Mouse (Mus musculus) erythroblast, adult 5-6 weeks (primary cell): ENCODE results near the gene Stx17. TPM values are rescaled to one million over a fixed set of nuclear protein-coding genes. Genes with fewer than 3 reads are reported as not detected.

Source experiments
- ATAC-seq: replicated peaks from 2 replicates; pipeline ENCODE4 v1.8.0; 2016; ENCODE audit warnings: moderate number of reproducible peaks, mild to moderate bottlenecking, moderate TSS enrichment, inconsistent platforms; ENCODE audit not compliant: poor library complexity, low FRiP score, severe bottlenecking
- total RNA-seq, 2 experiments: library from RNA; stranded (forward) in 1 of 2; stranded (reverse) in 1 of 2; fragments of 150-400 nt in 1 of 2; fragments of 200-764, 138-1000 nt in 1 of 2; gene quantifications; 2 replicates each; pipeline versions ENCODE4 v1.2.3 to v1.2.4; 2015 to 2017; ENCODE audit warnings: low replicate concordance in 2 of 2

The Stx17 gene
- total RNA-seq, 2 experiments from 2014 or later: 3.5 to 16.5 TPM

DNA sequence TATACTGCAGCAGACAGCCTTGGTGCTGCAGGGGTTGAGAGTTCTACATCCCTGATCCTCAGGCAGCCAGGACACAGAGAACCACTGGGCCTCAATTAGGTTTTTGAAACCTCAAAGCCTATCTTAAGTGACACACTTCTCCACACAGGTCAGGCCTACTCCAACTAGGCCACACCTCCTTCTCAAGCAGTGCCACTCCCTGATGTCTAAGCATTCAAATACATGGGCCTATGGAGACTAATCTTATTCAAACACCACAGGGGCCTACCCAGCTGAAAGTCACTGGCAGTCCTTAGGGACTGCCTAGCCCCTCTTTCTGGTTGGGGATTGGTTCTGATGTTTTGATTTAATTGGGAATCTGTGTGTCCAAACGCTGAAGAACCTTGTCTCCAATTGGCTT is 31.1 kb downstream of the Stx17 start:
- peak; percentile 90 for ATAC-seq

DNA sequence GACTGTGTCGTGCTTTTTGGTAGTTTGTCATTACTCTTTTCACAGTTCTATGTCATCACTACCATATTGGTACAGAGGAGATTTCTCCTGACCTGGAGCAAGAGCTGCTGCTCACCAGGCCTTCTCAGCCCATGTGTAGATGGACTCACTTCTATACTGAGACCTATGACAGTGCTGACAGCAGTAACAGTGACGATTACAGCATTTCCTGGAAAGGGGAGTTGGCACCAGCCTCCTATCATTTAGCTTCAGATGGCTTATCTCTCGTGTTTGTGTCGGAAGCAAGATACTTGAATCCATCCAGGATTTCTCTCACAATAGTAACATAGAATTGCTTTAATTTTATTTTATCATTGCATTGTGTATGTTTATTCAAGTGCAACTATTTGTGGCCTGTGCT is 35.7 kb downstream of the Stx17 start:
- ATAC-seq: no peak

DNA sequence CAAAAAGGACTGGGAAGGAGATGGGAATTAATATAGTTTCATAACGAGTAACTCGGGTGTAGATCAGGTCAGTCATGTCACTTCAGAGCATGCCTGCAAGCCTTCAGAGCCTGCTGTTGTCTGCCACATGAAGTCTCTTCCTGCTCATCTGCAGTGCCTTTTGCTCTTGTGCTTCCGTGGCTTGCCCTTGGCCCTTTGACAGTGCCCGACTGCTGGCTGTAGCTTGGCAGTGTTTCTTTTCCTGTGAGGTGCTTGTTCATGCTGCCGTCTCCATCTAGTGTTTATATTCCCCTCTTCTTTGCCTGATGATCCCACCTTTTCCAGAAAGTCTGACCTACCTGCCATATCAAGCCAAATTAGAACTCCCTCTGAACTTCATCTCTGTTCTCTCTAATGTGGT is 39.1 kb downstream of the Stx17 start:
- ATAC-seq: no peak

DNA sequence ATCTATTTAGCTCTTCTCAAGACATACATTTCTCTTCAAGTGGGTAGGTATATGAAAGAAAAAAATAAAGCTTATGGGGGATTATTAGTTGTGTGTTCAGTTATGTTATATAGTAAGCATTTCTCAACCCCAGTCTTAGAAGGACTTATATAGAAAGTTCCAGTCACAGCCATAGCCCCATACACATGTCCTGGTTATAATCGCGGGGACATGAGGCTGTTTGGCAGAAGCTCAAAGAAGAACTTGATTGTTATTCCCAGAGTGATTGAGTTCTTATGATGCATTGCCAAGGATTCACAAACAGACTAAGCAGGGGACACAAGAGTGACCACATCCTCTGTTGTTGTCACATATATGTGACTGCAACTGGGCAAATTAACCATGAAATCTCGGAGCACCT is 51.0 kb downstream of the Stx17 start:
- ATAC-seq: no peak

DNA sequence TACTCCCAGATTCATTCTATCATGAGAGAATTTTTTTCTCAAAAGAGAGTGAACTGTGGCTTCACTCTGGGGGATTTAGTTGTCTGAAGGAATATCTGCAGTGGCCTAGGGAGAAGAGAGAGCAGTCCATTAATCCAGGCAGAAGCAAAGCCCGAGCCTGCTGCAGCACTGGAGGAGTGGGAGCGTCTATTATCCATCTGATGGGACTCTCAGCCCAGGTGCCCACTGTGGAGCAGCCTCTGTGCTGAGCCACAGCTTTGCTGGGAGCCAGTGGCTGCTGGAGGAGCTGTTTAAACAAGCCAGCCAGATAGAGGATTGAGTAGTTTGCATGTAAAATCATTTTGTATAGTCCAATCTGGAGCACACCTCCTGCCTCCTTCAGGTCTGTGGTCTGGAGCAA is 56.2 kb downstream of the Stx17 start:
- no peak for ATAC-seq

DNA sequence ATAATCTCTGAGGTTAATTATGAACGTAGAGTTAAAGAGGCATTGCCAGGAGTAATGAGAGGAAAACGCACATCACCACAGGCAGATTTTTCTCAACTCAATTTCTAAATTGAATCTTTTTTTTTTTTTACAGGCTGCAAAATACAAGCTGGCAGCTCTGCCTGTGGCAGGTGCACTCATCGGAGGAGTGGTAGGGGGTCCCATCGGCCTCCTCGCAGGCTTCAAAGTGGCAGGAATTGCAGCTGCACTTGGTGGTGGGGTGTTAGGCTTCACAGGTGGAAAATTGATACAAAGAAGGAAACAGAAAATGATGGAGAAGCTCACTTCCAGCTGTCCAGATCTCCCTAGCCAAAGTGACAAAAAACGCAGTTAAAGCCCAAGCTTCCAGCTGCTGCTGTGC is 56.7 kb downstream of the Stx17 start:
- no peak for ATAC-seq

DNA sequence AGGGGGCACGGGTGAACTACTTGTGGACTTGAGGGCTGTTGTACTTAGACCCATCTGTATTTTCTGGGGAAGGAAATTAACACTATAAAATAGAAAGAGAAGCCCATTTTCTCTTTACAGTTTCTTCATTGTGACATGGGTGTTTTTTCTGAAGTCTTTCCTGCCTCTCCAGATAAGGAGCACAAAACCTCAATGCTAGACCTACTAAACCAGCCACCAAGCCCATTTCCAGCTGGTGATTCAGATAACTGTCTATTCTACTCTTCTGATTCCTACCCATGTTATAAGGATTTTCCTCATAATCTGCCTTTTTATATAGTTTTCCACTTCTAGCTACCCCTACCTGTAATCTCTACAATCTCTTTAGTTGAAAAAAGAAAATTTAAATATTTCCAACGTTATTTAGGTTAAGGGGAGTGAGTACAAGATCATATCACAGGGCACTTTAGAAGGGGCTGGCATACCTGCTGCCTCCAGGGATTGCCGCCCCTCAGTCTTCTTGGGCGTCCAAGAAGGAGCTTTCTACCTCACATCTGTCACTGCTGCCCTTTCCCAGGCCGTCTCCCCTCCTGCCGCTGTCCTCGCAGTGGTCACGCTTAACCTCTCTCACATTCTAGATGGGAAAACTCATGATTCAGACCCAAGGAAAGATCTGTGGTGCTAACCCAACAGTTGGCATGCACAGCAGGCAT is 57.5 kb downstream of the Stx17 start:
- no peak for ATAC-seq

DNA sequence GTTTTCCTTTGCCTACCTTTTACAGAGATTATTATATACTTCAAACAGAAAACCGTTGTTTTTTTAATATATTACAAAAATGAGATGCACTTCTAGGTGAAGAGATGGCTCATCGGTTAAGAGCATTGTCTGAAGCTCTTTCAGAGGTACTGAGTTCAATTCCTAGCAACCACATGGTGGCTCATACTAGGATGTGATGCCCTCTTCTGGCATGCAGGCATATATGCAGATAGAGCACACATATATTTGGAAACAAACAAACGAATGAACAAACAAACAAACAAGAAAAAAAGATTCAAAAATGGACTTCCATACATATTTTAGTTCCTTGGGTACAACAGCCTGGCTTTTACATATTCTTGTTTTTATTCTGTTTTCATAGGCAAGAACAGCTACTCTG is 73.2 kb downstream of the Stx17 start:
- ATAC-seq: no peak

DNA sequence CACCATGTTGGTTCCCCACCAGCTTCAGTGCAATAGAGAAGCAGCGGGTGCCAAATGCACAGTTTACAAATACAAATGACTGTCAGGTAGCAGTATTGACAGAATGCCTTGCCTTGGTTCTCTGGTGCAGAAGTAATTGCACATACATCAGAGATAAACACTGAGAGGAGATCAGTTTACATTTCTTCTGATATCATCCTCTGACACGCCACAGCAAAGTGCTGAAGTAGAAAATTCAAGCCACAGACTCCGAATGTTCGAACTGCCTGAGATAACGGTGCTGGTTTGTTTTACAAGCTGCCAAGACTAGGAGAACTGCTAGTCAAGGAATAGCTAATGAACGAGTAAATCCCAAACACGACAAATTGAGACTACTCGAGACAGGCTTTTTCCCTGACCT is 73.7 kb downstream of the Stx17 start:
- ATAC-seq: no peak

DNA sequence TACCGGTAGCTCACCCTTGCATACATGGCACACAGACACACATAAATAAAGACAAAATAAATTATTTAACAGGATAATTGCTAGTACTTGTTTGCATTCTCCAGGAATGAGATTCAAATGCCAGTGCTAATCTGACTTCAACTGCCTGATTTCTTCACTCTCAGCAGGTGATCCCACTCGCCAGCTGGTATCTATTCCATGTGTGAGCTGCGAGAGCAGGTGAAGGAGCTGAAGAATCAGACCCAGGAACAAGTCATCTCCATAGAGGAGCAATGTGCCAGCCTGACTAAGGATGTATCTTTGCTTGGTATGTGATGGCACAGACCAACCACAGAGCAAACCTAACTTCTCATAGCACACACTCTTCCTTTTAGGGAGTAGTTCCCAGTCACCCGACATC is 78.8 kb downstream of the Stx17 start:
- ATAC-seq: no peak

DNA sequence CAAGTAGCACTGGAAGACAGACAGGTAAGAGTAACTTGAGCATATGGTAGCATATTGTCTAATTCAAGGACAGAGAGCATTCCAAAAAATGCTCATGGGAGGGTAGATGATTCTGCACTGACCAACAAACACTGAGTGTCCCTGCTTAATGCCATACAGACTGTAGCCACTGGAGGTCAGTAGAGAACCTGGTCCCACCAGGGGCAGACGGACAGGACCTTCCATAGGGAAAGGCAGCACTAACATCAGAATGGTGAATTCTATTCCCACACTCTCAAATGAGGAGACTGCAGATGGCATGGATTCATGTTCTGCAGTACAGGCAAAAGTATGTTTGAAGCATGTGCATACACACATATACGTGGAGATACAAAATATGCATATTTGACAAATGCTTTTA is 100.5 kb downstream of the Stx17 start:
- peak; percentile 72; the same call in 1 of the 2 replicates for ATAC-seq

DNA sequence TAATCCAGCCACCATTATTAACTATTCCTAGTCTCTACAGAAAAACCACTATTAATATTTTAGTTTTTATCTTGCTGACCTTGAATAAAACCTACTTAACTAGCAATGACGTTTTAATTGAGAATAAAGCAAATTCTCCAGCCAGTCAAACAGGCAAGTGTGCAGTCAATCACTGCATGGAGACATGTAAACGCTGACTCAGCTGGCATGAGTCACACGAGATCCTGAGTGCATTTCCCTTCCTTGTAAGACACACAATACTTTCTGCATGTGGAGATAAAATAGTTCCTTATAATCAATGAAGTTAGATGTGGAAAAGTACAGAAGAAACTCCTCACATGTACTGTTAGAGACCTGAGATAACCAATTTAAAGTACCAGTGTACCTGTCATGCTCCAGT is 100.9 kb downstream of the Stx17 start:
- no peak for ATAC-seq

DNA sequence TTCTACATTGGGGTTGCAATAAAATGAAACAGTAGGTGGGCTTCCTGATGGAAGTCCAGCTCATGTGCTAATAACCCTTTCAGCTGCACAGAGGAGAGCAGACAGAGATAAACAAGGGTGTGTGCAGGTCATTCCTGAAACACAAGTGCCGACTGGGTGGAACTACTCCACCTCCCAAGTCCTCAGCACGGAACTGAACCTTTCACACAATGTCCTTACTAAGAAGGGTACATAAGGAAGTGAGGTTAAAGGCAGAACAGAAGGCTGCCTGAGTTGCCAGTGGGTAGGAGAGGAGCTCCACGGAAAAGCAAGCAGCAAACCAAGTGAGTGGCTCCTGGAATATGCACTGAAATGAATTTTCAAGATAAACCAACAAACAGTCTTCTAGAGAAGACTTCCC is 102.1 kb downstream of the Stx17 start:
- no peak for ATAC-seq

Other genes starting within 250 kb of the Stx17 start
- not detected in 2 replicates for gene Nr4a3, start 79.8 kb upstream of the Stx17 start, total RNA-seq (2015; ENCODE audit: low replicate concordance)
- 1.7 TPM in 1 of 2 replicates, not detected in the other for gene Nr4a3, start 79.8 kb upstream of the Stx17 start, total RNA-seq (2017; ENCODE audit: low replicate concordance)
- 17.7 and 29.5 TPM in 2 replicates for gene Erp44, start 154.6 kb downstream of the Stx17 start, total RNA-seq (2015; ENCODE audit: low replicate concordance)
- 19.8 and 28.2 TPM in 2 replicates for gene Erp44, start 154.6 kb downstream of the Stx17 start, total RNA-seq (2017; ENCODE audit: low replicate concordance)
- gene Invs, start 154.8 kb downstream of the Stx17 start, total RNA-seq (2015; ENCODE audit: low replicate concordance): 0.38 and 0.84 TPM in 2 replicates
- 1.4 and 2.0 TPM in 2 replicates for gene Invs, start 154.8 kb downstream of the Stx17 start, total RNA-seq (2017; ENCODE audit: low replicate concordance)